Mouse (Mus musculus) midbrain, embryonic 12.5 days (tissue): Measurements from ENCODE around the gene Tlr8. TPM values are rescaled to one million over a fixed set of nuclear protein-coding genes. Genes with fewer than 3 reads are reported as not detected.

Source experiments
- ATAC-seq: fragments of 200-750 bp; cut with Nextera tagmentation; 2 replicates; pipeline ENCODE4 v1.8.0; 2017; ENCODE audit warnings: low read depth, moderate TSS enrichment, moderate library complexity; ENCODE audit not compliant: low FRiP score
- H3K27ac ChIP-seq: fragments of 300-500 bp; sonication (generic); replicated peaks from 2 replicates; pipeline ENCODE4 v1.5.1; 2016; ENCODE audit warnings: mild to moderate bottlenecking
- H3K27me3 ChIP-seq: fragments of 300-500 bp; sonication (generic); 2 replicates; pipeline ENCODE4 v1.6.1; 2016; ENCODE audit warnings: mild to moderate bottlenecking
- H3K36me3 ChIP-seq: fragments of 300-500 bp; sonication (generic); 2 replicates; pipeline ENCODE4 v1.6.1; 2016
- H3K4me1 ChIP-seq: fragments of 300-500 bp; sonication (generic); 2 replicates; pipeline ENCODE4 v1.6.1; 2016
- H3K4me2 ChIP-seq: fragments of 300-500 bp; sonication (generic); replicated peaks from 2 replicates; pipeline ENCODE4 v1.6.1; 2016; ENCODE audit warnings: mild to moderate bottlenecking, moderate library complexity
- H3K4me3 ChIP-seq: fragments of 300-500 bp; sonication (generic); 2 replicates; pipeline ENCODE4 v1.5.1; 2016; ENCODE audit warnings: mild to moderate bottlenecking
- H3K9ac ChIP-seq: fragments of 300-500 bp; sonication (generic); replicated peaks from 2 replicates; pipeline ENCODE4 v1.6.1; 2016; ENCODE audit warnings: mild to moderate bottlenecking, moderate library complexity
- H3K9me3 ChIP-seq: fragments of 300-500 bp; sonication (generic); 2 replicates; pipeline ENCODE4 v1.6.1; 2016; ENCODE audit warnings: mild to moderate bottlenecking
- WGBS: fragments of 180-500 bp; shearing (Covaris S2); methylation state at CpG from one replicate; pipeline ENCODE4 v1.1.7; 2016; 5-methylcytosine and 5-hydroxymethylcytosine counted together
- polyA plus RNA-seq: library from polyadenylated mRNA; unstranded; fragments of >200 nt; fragmentation: Nextera tagmentation; extraction: Ambion mirVana; gene quantifications from 2 replicates; pipeline ENCODE4 v1.2.1, GENCODE M21; 2016

Gene Tlr8
- polyA plus RNA-seq, 1 experiment from 2014 or later, result 0.40 TPM

DNA sequence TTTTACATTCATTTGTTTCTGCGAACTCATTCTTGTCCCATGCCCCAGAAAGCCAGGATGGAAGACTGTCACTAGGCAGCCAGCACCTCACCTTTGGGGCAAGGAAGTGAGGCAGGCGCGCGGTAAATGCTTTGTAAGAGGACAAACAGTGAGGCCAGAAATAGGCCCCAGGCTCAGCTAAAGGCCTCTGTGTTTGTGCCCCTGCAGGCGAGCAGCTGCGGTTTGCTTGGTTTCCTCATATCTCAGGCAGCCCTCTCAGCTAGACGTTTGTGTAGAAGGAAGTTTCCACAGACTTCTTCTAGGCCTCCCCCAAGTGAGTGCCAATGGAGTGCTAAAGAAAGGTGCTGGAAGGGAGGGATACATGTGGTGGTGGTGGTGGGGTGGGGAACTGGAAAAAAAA, 37.0 kb downstream of the Tlr8 start:
- ATAC-seq, result no peak
- peaks cover 29% of the 10 kb centered on the region; the same call in 1 of the 2 replicates for H3K27me3 ChIP-seq
- no peak overlapping the region for H3K27ac ChIP-seq
- no peaks in the 10 kb centered on the region for H3K4me1 ChIP-seq
- H3K36me3 ChIP-seq, result no peaks in the 10 kb centered on the region
- 87% methylated on average over 7 of the region's 7 CpGs for WGBS
- no peak overlapping the region for H3K4me3 ChIP-seq
- no peak overlapping the region for H3K4me2 ChIP-seq
- H3K9me3 ChIP-seq, result no peaks in the 10 kb centered on the region
- no peak overlapping the region for H3K9ac ChIP-seq

DNA sequence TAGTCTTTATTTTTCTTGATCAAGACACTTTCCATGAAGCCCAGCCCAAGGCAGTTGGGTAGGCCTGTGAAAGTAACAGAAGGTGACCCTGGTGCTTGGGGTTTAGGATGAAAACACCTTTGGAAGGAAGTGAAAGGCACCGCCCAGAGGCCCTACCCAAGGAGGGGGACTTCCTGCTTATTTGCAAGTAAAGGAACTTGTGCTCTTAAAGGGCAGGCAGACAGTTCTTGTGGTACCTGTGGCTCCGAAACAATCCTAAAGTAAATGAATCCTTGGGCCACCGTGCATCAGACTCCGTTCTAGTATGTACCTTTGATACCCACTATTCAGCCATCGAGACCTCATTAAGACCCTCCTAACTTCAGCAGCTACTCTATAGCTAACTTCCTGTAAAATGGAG, 37.6 kb downstream of the Tlr8 start:
- WGBS, result 91% methylated on average over 5 of the region's 5 CpGs
- H3K27ac ChIP-seq, result no peak overlapping the region
- H3K4me3 ChIP-seq, result no peak overlapping the region
- no peak for ATAC-seq
- H3K27me3 ChIP-seq, result peaks cover 25% of the 10 kb centered on the region; the same call in 1 of the 2 replicates
- no peaks in the 10 kb centered on the region for H3K9me3 ChIP-seq
- no peak overlapping the region for H3K9ac ChIP-seq
- H3K4me1 ChIP-seq, result no peaks in the 10 kb centered on the region
- H3K36me3 ChIP-seq, result no peaks in the 10 kb centered on the region
- H3K4me2 ChIP-seq, result no peak overlapping the region

DNA sequence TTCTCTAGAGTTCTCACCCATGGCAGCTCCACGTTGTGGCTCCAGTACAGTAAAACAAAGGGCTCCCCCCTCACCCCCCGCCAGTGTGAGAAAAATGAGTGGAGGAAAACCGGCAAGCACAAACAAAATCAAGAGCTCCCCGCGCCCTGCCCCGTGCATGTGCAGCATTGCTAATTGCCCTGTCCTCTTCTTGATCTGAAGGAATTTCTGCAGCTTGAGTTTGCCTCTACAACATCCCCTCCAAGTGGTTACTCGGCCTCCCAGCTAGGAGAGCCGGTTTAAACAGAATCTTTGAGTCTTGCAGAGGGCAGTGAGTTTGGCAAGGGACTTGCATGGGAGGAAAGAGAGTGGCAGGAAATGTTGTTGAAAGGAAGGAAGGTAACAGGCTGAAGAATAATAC, 51.4 kb downstream of the Tlr8 start:
- Histone ChIP-seq H3K36me3 (no peaks in the 10 kb centered on the region), H3K9me3 (no peaks in the 10 kb centered on the region), H3K27ac (peak overlapping the region; percentile 17), H3K9ac (no peak overlapping the region), H3K4me2 (0 out of 2 replicates have a peak overlapping the region, but pooled peaks have one; percentile 11), H3K4me1 (peaks cover 22% of the 10 kb centered on the region), H3K27me3 (peaks cover 31% of the 10 kb centered on the region), H3K4me3 (no peak overlapping the region)
- peak; percentile 27 for ATAC-seq
- 22% methylated on average over 8 of the region's 8 CpGs for WGBS

DNA sequence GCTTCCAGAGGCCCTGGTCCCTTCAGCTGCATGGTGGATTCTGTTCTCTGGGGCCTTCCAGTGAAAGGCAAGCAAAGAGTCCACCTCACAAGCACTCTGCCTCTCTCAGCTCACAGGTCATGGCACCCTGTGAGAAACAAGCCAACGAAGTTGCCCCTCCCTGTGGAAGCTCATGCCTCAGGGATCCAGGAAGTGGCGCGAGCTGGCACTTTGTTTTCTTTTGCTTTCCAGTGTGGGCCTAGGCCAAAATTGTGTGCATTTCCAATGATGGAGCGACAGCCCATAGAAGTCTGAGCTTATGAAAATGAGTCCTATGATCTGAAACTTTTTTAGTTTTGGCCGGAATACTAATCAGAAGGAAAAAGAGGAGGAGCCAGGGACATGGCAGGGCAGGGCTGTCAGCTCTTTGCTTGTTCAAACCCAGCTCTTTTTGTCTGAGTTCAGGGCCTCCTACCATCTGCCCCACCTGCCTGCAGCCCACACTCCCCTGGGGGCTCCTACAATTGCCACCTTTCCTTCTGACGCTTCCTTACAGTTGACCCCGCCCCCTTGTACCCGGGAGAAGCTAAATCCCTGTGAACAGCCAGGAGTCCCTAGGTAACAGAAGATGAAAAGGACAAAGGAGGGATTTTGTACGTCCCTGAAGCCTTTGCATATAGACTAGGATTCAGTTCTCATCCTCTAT, 52.1 kb downstream of the Tlr8 start:
- peaks cover 31% of the 10 kb centered on the region for H3K27me3 ChIP-seq
- 52% methylated on average over 9 of the region's 9 CpGs for WGBS
- H3K4me1 ChIP-seq, result peaks cover 22% of the 10 kb centered on the region
- H3K36me3 ChIP-seq, result no peaks in the 10 kb centered on the region
- no peak overlapping the region for H3K4me3 ChIP-seq
- H3K4me2 ChIP-seq, result 0 out of 2 replicates have a peak overlapping the region, but pooled peaks have one; percentile 11
- ATAC-seq, result peak; percentile 25; the same call in 1 of the 2 replicates
- H3K9ac ChIP-seq, result no peak overlapping the region
- H3K9me3 ChIP-seq, result no peaks in the 10 kb centered on the region
- peak overlapping the region; percentile 17 for H3K27ac ChIP-seq

DNA sequence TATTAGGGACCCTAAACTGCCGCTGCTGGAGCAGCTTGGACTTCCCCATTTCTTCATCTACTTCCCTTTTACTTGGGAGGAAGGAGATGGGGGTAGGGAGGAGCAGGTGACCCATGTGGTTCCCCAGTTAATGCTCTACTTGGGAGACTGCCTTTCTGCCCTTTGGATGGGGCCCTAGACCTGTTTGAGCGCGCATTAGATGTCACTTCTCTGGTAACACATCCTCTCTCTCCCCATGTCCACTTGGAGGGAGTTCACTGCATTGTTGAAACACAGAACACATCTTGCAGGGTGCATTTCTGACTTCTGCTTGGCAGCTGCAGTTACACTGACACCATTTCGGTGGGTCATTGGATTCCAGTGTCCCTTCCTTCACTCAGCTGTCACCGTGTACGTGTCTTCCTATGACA, 53.8 kb downstream of the Tlr8 start:
- H3K27me3 ChIP-seq, result peaks cover 31% of the 10 kb centered on the region

DNA sequence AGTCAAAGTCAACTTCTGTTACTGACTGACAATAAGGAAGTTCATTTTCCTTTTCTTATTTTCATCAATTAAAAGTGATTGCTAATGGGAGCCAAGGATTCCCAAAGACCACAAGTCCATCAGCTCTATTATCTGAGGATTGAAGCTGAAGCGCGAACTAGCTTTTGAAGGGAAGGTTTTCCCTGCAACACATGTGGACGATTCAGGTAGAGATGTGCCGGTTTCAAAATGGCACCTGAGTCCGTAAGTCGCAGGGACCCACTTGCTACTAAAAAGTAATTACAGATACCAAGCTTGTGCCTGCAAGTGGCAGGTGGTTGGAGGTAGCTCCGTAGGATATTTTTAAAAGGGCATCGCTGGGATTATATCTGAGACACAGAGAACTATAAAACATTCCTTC, 54.3 kb downstream of the Tlr8 start:
- peak overlapping the region; percentile 50 for H3K4me2 ChIP-seq
- H3K9me3 ChIP-seq, result no peaks in the 10 kb centered on the region
- H3K27ac ChIP-seq, result peak overlapping the region; percentile 94
- peak overlapping the region; percentile 62 for H3K4me3 ChIP-seq
- WGBS, result 65% methylated on average over 8 of the region's 8 CpGs
- no peak for ATAC-seq
- peaks cover 22% of the 10 kb centered on the region for H3K4me1 ChIP-seq
- H3K9ac ChIP-seq, result no peak overlapping the region; the same call in 1 of the 2 replicates
- no peaks in the 10 kb centered on the region for H3K36me3 ChIP-seq
- peaks cover 31% of the 10 kb centered on the region for H3K27me3 ChIP-seq

More for the DNA sequence above, 53.8 kb downstream of the Tlr8 start:
- no peaks in the 10 kb centered on the region for H3K36me3 ChIP-seq
- H3K4me3 ChIP-seq, result peak overlapping the region; percentile 62; the same call in 1 of the 2 replicates
- no peaks in the 10 kb centered on the region for H3K9me3 ChIP-seq
- H3K9ac ChIP-seq, result no peak overlapping the region
- peaks cover 22% of the 10 kb centered on the region for H3K4me1 ChIP-seq
- WGBS, result 59% methylated on average over 6 of the region's 6 CpGs
- H3K4me2 ChIP-seq, result peak overlapping the region; percentile 50
- no peak for ATAC-seq
- H3K27ac ChIP-seq, result peak overlapping the region; percentile 94; the same call in 1 of the 2 replicates

DNA sequence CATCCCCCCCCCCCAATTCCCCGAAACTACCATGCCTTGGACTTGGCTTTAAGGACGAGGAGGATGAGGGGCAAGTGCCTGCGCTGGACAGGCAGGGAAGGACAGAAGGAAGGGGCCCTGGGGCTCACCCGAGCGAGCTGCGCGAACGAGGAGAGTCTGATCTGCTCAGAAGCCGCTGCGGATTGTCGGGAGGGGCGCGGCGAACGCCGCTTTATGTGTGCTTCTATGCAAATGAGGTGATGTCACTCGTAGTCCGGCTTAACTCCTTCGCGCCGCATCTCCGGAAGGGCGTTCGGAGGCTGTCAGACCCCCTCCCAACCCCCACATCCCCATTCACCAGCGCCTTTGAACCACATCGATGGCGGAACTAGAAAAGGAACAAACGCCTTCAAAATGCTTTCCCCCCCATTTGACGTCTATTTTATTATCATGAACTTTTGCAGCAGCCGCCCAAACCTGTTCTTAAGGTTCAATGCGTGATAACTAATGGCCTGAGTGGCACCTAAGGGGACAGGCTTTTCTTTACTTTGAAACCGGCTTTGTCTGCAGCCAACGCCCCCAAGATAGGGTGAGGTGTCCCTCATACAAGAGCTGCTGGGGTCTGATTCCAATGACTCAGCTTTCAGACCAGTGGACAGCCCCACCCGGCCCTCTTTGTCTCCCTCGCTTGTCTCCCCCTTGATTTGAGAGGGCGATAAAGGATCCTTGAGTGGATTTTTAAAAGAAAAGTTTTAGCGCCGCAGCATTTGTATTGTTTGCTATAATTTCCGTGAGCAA, 55.0 kb downstream of the Tlr8 start, which contains the start of gene Tmsb4x:
Tmsb4x (minus strand) TSS at position 338 of the 777 bp plus-strand sequence.
- no peaks in the 10 kb centered on the region for H3K9me3 ChIP-seq
- WGBS, result 30% methylated on average over 38 of the region's 39 CpGs
- H3K27ac ChIP-seq, result peak within 1 kb of the TSS; percentile 94
- H3K4me2 ChIP-seq, result peak within 1 kb of the TSS; percentile 50
- H3K4me1 ChIP-seq, result peaks cover 22% of the 10 kb centered on the region
- H3K4me3 ChIP-seq, result peak within 1 kb of the TSS; percentile 62
- peaks cover 37% of the 10 kb centered on the region for H3K27me3 ChIP-seq
- peak within 1 kb of the TSS; percentile 81 for H3K9ac ChIP-seq
- no peaks in the 10 kb centered on the region for H3K36me3 ChIP-seq
- peak; percentile 91 for ATAC-seq

DNA sequence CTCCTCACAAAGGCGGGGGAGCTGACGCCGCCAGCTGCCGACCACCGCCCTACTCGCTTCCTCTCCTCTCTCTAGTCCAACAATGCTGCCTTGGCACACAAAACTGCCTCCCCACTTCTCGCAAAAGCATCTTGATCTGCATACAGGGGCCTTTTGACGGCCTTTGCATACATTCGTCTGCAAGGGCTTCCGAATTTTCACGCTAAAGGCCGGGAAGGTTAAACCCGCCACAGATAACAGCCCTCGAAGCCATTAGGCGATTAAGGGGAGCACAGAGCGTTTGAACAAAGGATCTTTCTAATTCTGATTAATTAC, 55.7 kb downstream of the Tlr8 start:
- WGBS, result 24% methylated on average over 16 of the region's 16 CpGs
- Histone ChIP-seq H3K9me3 (no peaks in the 10 kb centered on the region), H3K4me2 (no peak overlapping the region; the same call in none of the 2 replicates), H3K4me3 (peak overlapping the region; percentile 62), H3K36me3 (no peaks in the 10 kb centered on the region), H3K27ac (peak overlapping the region; percentile 94), H3K27me3 (peaks cover 37% of the 10 kb centered on the region), H3K4me1 (peaks cover 22% of the 10 kb centered on the region), H3K9ac (peak overlapping the region; percentile 81)
- ATAC-seq, result no peak

DNA sequence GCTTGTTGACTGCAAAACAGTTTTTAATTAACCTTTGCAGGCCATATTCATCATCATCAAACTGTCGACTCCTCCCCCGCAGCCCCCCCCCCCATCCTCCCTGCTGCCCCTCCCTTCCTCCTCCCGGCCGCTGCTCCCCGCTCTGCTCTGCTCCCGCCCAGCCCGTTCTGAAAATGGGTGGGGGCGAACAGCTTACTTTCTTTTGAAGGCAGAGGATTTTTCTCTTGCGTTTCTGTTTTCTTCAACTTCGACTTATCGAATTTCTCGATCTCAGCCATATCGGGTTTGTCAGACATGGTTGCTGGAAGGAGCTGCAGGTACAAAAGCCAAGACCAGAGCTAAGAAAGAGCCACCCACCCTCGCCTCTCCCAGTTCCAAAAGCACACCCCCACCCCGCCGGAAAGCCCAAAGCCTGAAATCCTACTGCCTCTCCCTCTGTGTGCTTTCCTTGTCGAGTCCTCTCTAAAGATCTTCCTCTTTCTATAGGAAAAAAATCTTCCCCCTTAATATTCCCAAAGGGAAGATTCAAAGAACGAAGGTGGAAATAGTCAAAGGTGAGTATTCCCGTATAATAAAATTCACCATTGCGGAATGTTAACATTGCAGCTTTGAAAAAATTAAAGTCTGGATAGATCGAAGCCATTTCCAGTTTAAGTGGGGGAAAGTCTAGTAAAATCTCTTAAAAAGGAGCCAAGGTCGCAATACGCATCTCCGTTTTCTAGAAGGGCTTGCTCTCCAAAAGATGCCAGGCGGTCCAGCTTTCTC, 56.2 kb downstream of the Tlr8 start:
- H3K4me3 ChIP-seq, result peak overlapping the region; percentile 62
- ATAC-seq, result no peak
- no peaks in the 10 kb centered on the region for H3K9me3 ChIP-seq
- peak overlapping the region; percentile 81 for H3K9ac ChIP-seq
- H3K27ac ChIP-seq, result peak overlapping the region; percentile 94
- 28% methylated on average over 23 of the region's 25 CpGs for WGBS
- H3K4me1 ChIP-seq, result peaks cover 22% of the 10 kb centered on the region
- peak overlapping the region; percentile 56 for H3K4me2 ChIP-seq
- H3K27me3 ChIP-seq, result peaks cover 37% of the 10 kb centered on the region
- H3K36me3 ChIP-seq, result no peaks in the 10 kb centered on the region

DNA sequence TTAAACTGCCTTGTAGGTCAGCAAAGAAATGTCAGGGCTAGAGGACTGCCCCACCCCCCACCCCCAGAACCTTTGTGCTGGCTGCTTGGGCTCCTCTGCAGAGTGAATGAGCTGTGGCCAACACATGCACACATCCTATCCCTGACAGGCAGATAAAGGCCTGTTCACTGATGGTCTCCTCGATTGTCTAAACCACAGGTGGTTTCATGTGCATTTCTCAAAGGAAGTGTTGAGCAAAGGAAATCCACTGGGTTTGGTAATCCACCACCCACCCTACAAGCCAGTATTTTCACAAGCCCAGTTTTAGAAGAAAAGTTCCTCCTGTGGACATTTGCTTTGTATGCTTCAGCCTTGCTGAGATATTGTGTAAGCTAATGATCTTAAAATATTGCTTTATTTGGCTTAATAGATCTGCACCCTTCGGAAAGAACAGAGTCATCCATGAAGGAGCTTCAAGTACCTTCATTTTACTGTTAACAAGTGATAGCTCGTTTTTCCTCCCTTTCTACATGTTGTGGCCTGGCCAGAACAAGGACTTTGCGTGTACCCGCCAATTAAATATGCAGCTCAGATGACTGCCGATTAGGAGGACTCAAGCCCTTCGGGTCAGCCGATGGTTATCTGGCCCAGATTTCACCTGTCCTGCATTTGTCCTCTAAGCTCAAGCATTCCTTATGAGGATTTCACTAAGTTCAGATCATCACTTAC, 58.2 kb downstream of the Tlr8 start:
- H3K27me3 ChIP-seq, result peaks cover 36% of the 10 kb centered on the region
- no peaks in the 10 kb centered on the region for H3K9me3 ChIP-seq
- ATAC-seq, result no peak
- H3K4me2 ChIP-seq, result peak overlapping the region; percentile 56
- no peaks in the 10 kb centered on the region for H3K36me3 ChIP-seq
- peaks cover 11% of the 10 kb centered on the region for H3K4me1 ChIP-seq
- no peak overlapping the region for H3K4me3 ChIP-seq
- 53% methylated on average over 8 of the region's 8 CpGs for WGBS
- H3K9ac ChIP-seq, result no peak overlapping the region
- peak overlapping the region; percentile 30; the same call in 1 of the 2 replicates for H3K27ac ChIP-seq

DNA sequence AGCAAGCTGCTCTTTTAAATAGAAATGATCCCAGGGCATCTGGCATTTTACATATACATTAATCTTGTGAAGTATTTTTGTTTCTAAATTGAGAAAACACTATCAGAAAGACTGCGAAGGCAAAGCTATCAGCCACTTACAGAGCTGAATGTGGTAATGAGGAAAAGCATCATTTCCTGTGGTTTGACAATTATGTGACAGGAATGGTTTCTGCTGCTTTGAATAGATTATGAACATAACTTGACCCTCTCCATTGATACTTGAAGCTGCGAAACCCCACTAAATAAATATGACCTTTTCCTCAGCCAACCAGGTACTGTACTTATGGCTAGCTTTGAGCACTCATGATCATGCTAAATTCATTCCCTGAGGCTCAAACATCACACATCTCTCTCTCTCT, 62.8 kb downstream of the Tlr8 start:
- ATAC-seq, result no peak
- Histone ChIP-seq H3K4me2 (no peak overlapping the region), H3K4me3 (no peak overlapping the region), H3K4me1 (no peaks in the 10 kb centered on the region), H3K9ac (no peak overlapping the region), H3K27me3 (peaks cover 38% of the 10 kb centered on the region), H3K27ac (no peak overlapping the region), H3K9me3 (no peaks in the 10 kb centered on the region), H3K36me3 (no peaks in the 10 kb centered on the region)
- 83% methylated on average over 2 of the region's 2 CpGs for WGBS
